Mouse (Mus musculus) liver, postnatal 0 days (tissue): ENCODE measurements around the gene Gns.

Source experiments
- CTCF ChIP-seq: sonication (generic); IDR thresholded peaks from 2 replicates; pipeline ENCODE4 v1.5.1; 2016; ENCODE audit warnings: antibody characterized with exemption, low read depth
- EP300 ChIP-seq: IDR thresholded peaks from 2 replicates; pipeline ENCODE4 v1.6.1; 2016; ENCODE audit warnings: antibody characterized with exemption, low read depth, mild to moderate bottlenecking

DNA sequence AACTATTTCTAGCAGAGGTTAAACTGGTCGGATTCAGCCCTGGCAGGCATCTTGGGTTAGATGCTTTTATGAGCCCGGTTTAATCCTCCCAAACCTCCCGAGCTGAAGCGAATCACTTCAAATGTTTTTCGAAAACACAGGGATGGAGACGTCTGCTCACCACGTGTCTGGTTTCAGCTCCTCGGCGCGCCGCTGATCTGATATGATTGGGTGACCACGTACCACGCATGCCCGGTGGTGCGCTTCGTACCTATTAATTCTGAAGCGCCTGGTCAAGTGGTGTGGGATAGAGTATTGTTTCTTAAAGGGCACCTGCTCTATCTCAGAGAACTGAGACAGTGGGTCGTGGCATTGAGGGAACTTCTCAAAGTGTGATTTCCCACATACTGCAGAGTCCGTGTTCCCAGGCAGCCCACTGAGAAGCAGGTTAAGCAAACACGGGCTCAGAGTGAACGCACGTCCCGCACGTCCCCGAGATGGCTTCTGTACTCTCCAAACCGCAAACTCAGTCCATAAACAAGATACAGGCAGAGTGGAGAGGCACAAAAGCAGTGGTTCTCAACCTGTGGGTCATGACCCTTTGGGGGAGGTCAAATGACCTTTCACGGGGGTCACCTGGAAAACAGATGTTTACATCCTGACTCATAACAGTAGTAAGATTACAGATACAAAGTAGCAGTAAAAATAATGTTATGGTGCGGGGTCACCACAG lies 70.8 kb downstream of the Gns start:
- TF ChIP-seq CTCF (no peak), EP300 (no peak)
